Mouse (Mus musculus) gastrocnemius, adult 8-10 months (tissue): ENCODE data around the gene Nfkbie. TPM values are rescaled to one million over a fixed set of nuclear protein-coding genes. Genes with fewer than 3 reads are reported as not detected.

ENCODE experiments used
- DNase-seq, 2 experiments: peaks; one replicate each; pipeline ENCODE4 v3.0.0; 2022; ENCODE audit warnings: low spot score in 2 of 2
- total RNA-seq, 4 experiments: library from RNA; stranded (reverse); gene quantifications; 2 replicates each; pipeline ENCODE4 v1.2.4; 2022

Gene Nfkbie
- total RNA-seq, 4 experiments from 2014 or later, result 0.27 to 0.56 (median 0.34) TPM

- DNase-seq, result no peak
These were observed 4.4 kb downstream of the Nfkbie start for GRCm38 (mm10) chr17:45559732-45560525.

- no peak for DNase-seq
These were observed 7.7 kb downstream of the Nfkbie start for GRCm38 (mm10) chr17:45563216-45563615.

GRCm38 (mm10) chr17:45563655-45564530, 8.4 kb downstream of the Nfkbie start, which contains the start of gene Slc35b2:
Slc35b2 (plus strand) TSS chr17:45563874.
- DNase-seq, result peak; percentile 86 to 88

- DNase-seq, result no peak
These were observed 9.1 kb downstream of the Nfkbie start for GRCm38 (mm10) chr17:45564531-45565084.

- no peak for DNase-seq
These were observed 9.6 kb downstream of the Nfkbie start for GRCm38 (mm10) chr17:45565103-45565502.

- DNase-seq, result no peak
These were observed 10.5 kb downstream of the Nfkbie start for GRCm38 (mm10) chr17:45566031-45566359.

- DNase-seq, result no peak
These were observed 11.1 kb downstream of the Nfkbie start for GRCm38 (mm10) chr17:45566360-45567161.

GRCm38 (mm10) chr17:45567162-45567601, 11.7 kb downstream of the Nfkbie start:
- no peak for DNase-seq

GRCm38 (mm10) chr17:45568990-45569389, 13.5 kb downstream of the Nfkbie start:
- no peak for DNase-seq

GRCm38 (mm10) chr17:45569999-45570398, 14.5 kb downstream of the Nfkbie start:
- no peak for DNase-seq

- peak; percentile 52 to 53 for DNase-seq
These were observed 16.9 kb downstream of the Nfkbie start for GRCm38 (mm10) chr17:45572103-45573086.

GRCm38 (mm10) chr17:45573087-45573779, 17.7 kb downstream of the Nfkbie start, which contains the start of gene Hsp90ab1:
Hsp90ab1 (minus strand) TSS chr17:45573271.
- peak; percentile 98 to 99 for DNase-seq

GRCm38 (mm10) chr17:45573780-45574123, 18.2 kb downstream of the Nfkbie start:
- peak; percentile 95 to 96 for DNase-seq

- DNase-seq, result peak; percentile 50 to 57
These were observed 18.7 kb downstream of the Nfkbie start for GRCm38 (mm10) chr17:45574129-45574761.

GRCm38 (mm10) chr17:45575123-45575897, 19.8 kb downstream of the Nfkbie start:
- DNase-seq, result no peak

- DNase-seq, result no peak
These were observed 22.7 kb downstream of the Nfkbie start for GRCm38 (mm10) chr17:45578242-45578641.

- no peak for DNase-seq
These were observed 23.3 kb downstream of the Nfkbie start for GRCm38 (mm10) chr17:45578843-45579242.

- no peak for DNase-seq
These were observed 24.1 kb downstream of the Nfkbie start for GRCm38 (mm10) chr17:45579554-45579953.
